Mouse (Mus musculus): ENCODE results near the gene Cstf3. TPM values are rescaled to one million over a fixed set of nuclear protein-coding genes. Genes with fewer than 3 reads are reported as not detected.

The Cstf3 gene
- polyA plus RNA-seq, 1 experiment from 2014 or later = 49.2 TPM

- Histone ChIP-seq H3K27ac (replicated peaks) (no peak overlapping the region), H3K9me3 (no peaks in the 10 kb centered on the region), H3K27me3 (replicated peaks) (no peaks in the 10 kb centered on the region), H3K4me1 (peaks cover 14% of the 10 kb centered on the region), H3K9ac (no peak overlapping the region), H3K4me3 (no peak overlapping the region), H3K4me2 (no peak overlapping the region), H3K36me3 (no peaks in the 10 kb centered on the region)
- no peak for ATAC-seq (ENCODE audit: extremely low read depth, insufficient number of reproducible peaks, low FRiP score, low TSS enrichment)
- 71% methylated on average over 5 of the region's 5 CpGs for WGBS
Measured at GRCm38 (mm10) chr2:104578836-104579604, 11.3 kb upstream of the Cstf3 start.

GRCm38 (mm10) chr2:104579784-104580446 is 10.4 kb upstream of the Cstf3 start:
- H3K36me3 ChIP-seq = no peaks in the 10 kb centered on the region
- no peak overlapping the region for H3K27ac ChIP-seq (replicated peaks)
- ATAC-seq (ENCODE audit: extremely low read depth, insufficient number of reproducible peaks, low FRiP score, low TSS enrichment) = no peak
- no peak overlapping the region for H3K4me3 ChIP-seq
- 80% methylated on average over 7 of the region's 7 CpGs for WGBS
- H3K4me2 ChIP-seq = no peak overlapping the region
- no peak overlapping the region for H3K9ac ChIP-seq
- H3K9me3 ChIP-seq = no peaks in the 10 kb centered on the region
- H3K4me1 ChIP-seq = peaks cover 14% of the 10 kb centered on the region
- no peaks in the 10 kb centered on the region for H3K27me3 ChIP-seq (replicated peaks)

DNA sequence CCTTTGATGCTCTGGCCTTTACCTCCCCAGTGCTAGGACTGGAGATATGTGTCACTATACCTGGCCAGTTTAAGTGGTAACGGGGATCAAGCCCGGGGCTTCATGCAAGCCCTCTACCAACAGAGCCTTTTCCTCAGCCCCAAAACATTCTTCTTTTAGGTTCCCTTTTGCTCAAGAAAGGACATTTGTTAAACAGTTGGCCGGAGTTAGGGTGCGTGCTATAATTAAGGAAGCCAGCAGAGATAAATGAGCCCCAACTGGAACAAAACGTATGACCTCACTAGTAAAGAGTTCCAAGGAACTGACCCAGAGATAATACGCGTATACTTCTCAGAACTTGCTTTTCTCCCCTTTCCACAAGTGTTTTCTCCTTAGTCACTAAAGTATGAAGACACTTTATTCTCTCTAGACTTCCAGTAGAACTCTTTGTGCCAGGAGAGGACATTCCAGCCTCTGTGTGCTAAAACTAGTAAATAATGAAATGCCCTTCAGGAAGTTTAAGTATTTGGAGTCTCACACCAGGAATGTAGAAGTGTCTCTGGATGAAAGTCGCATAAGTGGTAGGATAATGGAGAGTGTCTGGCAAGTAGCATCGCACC is 8.9 kb upstream of the Cstf3 start:
- Histone ChIP-seq H3K4me2 (no peak overlapping the region), H3K4me1 (peaks cover 14% of the 10 kb centered on the region), H3K9ac (no peak overlapping the region), H3K4me3 (no peak overlapping the region), H3K27ac (replicated peaks) (peak overlapping the region; percentile 54), H3K9me3 (no peaks in the 10 kb centered on the region), H3K36me3 (no peaks in the 10 kb centered on the region), H3K27me3 (replicated peaks) (no peaks in the 10 kb centered on the region)
- WGBS = 40% methylated on average over 9 of the region's 9 CpGs
- ATAC-seq (ENCODE audit: extremely low read depth, insufficient number of reproducible peaks, low FRiP score, low TSS enrichment) = no peak

- Histone ChIP-seq H3K4me2 (no peak overlapping the region), H3K27ac (replicated peaks) (no peak overlapping the region), H3K27me3 (replicated peaks) (no peaks in the 10 kb centered on the region), H3K36me3 (no peaks in the 10 kb centered on the region), H3K9ac (no peak overlapping the region), H3K4me3 (no peak overlapping the region), H3K9me3 (no peaks in the 10 kb centered on the region), H3K4me1 (peaks cover 14% of the 10 kb centered on the region)
- ATAC-seq (ENCODE audit: extremely low read depth, insufficient number of reproducible peaks, low FRiP score, low TSS enrichment) = no peak
- 76% methylated on average over 6 of the region's 6 CpGs for WGBS
Measured at GRCm38 (mm10) chr2:104583032-104583431, 7.3 kb upstream of the Cstf3 start.

DNA sequence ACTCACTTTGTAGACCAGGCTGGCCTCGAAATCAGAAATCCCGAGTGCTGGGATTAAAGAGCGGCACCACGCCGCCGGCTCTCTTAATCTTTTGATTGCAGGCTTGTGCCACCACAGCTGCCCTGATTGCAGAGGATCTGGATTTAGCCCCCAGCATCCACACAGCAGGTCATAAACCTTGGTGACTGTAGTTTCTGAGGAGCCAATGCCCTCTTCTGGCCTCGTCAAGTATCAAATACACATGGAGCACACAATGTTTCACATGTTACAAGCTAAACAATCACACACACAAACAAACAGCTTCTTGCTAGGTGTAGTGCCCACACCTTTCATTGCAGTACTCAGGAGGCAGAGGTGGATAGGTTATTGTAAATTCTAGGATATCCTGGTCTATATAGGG is 6.1 kb upstream of the Cstf3 start:
- WGBS = 81% methylated on average over 7 of the region's 7 CpGs
- H3K9me3 ChIP-seq = no peaks in the 10 kb centered on the region
- H3K4me2 ChIP-seq = no peak overlapping the region
- H3K4me3 ChIP-seq = no peak overlapping the region
- ATAC-seq (ENCODE audit: extremely low read depth, insufficient number of reproducible peaks, low FRiP score, low TSS enrichment) = no peak
- no peaks in the 10 kb centered on the region for H3K36me3 ChIP-seq
- H3K9ac ChIP-seq = no peak overlapping the region
- peaks cover 16% of the 10 kb centered on the region for H3K4me1 ChIP-seq
- no peaks in the 10 kb centered on the region for H3K27me3 ChIP-seq (replicated peaks)
- no peak overlapping the region for H3K27ac ChIP-seq (replicated peaks)

- Histone ChIP-seq H3K36me3 (no peaks in the 10 kb centered on the region), H3K27me3 (replicated peaks) (no peaks in the 10 kb centered on the region), H3K4me3 (no peak overlapping the region), H3K9ac (no peak overlapping the region), H3K9me3 (no peaks in the 10 kb centered on the region), H3K4me2 (no peak overlapping the region), H3K4me1 (peaks cover 20% of the 10 kb centered on the region), H3K27ac (replicated peaks) (no peak overlapping the region)
- 34% methylated on average over 2 of the region's 2 CpGs for WGBS
- no peak for ATAC-seq (ENCODE audit: extremely low read depth, insufficient number of reproducible peaks, low FRiP score, low TSS enrichment)
Measured at GRCm38 (mm10) chr2:104585645-104586044, 4.7 kb upstream of the Cstf3 start.

- Histone ChIP-seq H3K9ac (no peak overlapping the region), H3K27ac (replicated peaks) (no peak overlapping the region), H3K36me3 (no peaks in the 10 kb centered on the region), H3K4me3 (no peak overlapping the region), H3K9me3 (no peaks in the 10 kb centered on the region), H3K27me3 (replicated peaks) (no peaks in the 10 kb centered on the region), H3K4me1 (peaks cover 21% of the 10 kb centered on the region), H3K4me2 (no peak overlapping the region)
- WGBS = 90% methylated on average over 5 of the region's 5 CpGs
- no peak for ATAC-seq (ENCODE audit: extremely low read depth, insufficient number of reproducible peaks, low FRiP score, low TSS enrichment)
Measured at GRCm38 (mm10) chr2:104588552-104588951, 1.8 kb upstream of the Cstf3 start.

DNA sequence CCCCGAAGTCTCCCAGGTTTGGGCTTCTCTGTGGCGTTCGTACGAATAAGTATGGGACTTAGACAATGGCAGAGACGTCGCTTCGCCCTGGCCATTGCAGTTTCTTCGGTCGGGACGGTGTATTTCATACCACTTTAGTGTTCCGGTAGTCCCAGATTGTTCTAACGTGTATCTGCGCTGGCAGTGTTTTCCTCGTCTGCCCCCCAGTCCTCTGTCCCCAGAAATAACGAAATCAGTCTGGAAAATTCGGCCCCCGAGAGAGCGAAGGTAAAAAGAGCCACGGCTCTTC is 450 bp downstream of the Cstf3 start:
- peak overlapping the region; percentile 92 for H3K27ac ChIP-seq (replicated peaks)
- peak overlapping the region; percentile 93 for H3K4me3 ChIP-seq
- peaks cover 35% of the 10 kb centered on the region for H3K4me1 ChIP-seq
- ATAC-seq (ENCODE audit: extremely low read depth, insufficient number of reproducible peaks, low FRiP score, low TSS enrichment) = no peak
- H3K27me3 ChIP-seq (replicated peaks) = no peaks in the 10 kb centered on the region
- H3K4me2 ChIP-seq = peak overlapping the region; percentile 84
- peak overlapping the region; percentile 98 for H3K9ac ChIP-seq
- H3K9me3 ChIP-seq = no peaks in the 10 kb centered on the region
- H3K36me3 ChIP-seq = peaks cover 3% of the 10 kb centered on the region
- under 1% methylated on average over 19 of the region's 19 CpGs for WGBS

- Histone ChIP-seq H3K27ac (replicated peaks) (peak overlapping the region; percentile 92), H3K4me3 (peak overlapping the region; percentile 93), H3K4me2 (peak overlapping the region; percentile 84), H3K9ac (peak overlapping the region; percentile 98), H3K36me3 (peaks cover 3% of the 10 kb centered on the region), H3K27me3 (replicated peaks) (no peaks in the 10 kb centered on the region), H3K9me3 (no peaks in the 10 kb centered on the region), H3K4me1 (peaks cover 35% of the 10 kb centered on the region)
- WGBS = 1% methylated on average over 6 of the region's 6 CpGs
- ATAC-seq (ENCODE audit: extremely low read depth, insufficient number of reproducible peaks, low FRiP score, low TSS enrichment) = no peak
Measured at GRCm38 (mm10) chr2:104591141-104591540, 818 bp downstream of the Cstf3 start.

- no peaks in the 10 kb centered on the region for H3K9me3 ChIP-seq
- H3K4me3 ChIP-seq = no peak overlapping the region
- no peak overlapping the region for H3K4me2 ChIP-seq
- 60% methylated on average over 1 of the region's 1 CpGs for WGBS
- peaks cover 10% of the 10 kb centered on the region for H3K36me3 ChIP-seq
- H3K4me1 ChIP-seq = peaks cover 35% of the 10 kb centered on the region
- no peaks in the 10 kb centered on the region for H3K27me3 ChIP-seq (replicated peaks)
- no peak overlapping the region for H3K27ac ChIP-seq (replicated peaks)
- H3K9ac ChIP-seq = no peak overlapping the region
- ATAC-seq (ENCODE audit: extremely low read depth, insufficient number of reproducible peaks, low FRiP score, low TSS enrichment) = no peak
Measured at GRCm38 (mm10) chr2:104595063-104595462, 4.7 kb downstream of the Cstf3 start.

- Histone ChIP-seq H3K4me2 (no peak overlapping the region), H3K4me1 (peaks cover 17% of the 10 kb centered on the region), H3K27me3 (replicated peaks) (no peaks in the 10 kb centered on the region), H3K27ac (replicated peaks) (no peak overlapping the region), H3K4me3 (no peak overlapping the region), H3K36me3 (peaks cover 16% of the 10 kb centered on the region), H3K9ac (no peak overlapping the region), H3K9me3 (no peaks in the 10 kb centered on the region)
- no peak for ATAC-seq (ENCODE audit: extremely low read depth, insufficient number of reproducible peaks, low FRiP score, low TSS enrichment)
- WGBS = 60% methylated on average over 1 of the region's 1 CpGs
Measured at GRCm38 (mm10) chr2:104603431-104603830, 13.1 kb downstream of the Cstf3 start.

Data from heart, embryonic 13.5 days (tissue).